Mouse (Mus musculus) adrenal gland, adult 18-20 months (tissue): ENCODE results near the gene Vps18. TPM values are rescaled to one million over a fixed set of nuclear protein-coding genes. Genes with fewer than 3 reads are reported as not detected.

ENCODE experiments used
- DNase-seq, 2 experiments: peaks; one replicate each; pipeline ENCODE4 v3.0.0; 2021 to 2022; ENCODE audit warnings: low spot score in 2 of 2
- total RNA-seq, 2 experiments: library from RNA; stranded (reverse); gene quantifications; 1 replicate in 1 of 2; 2 replicates in 1 of 2; pipeline ENCODE4 v1.2.3; 2021

Gene Vps18
- total RNA-seq, 2 experiments from 2014 or later, result 24.0 TPM

GRCm38 (mm10) chr2:119287372-119287771 lies 1.2 kb upstream of the Vps18 start:
- no peak for DNase-seq

- no peak for DNase-seq
Measured at GRCm38 (mm10) chr2:119289014-119289416, 475 bp downstream of the Vps18 start.

- DNase-seq, result no peak
Measured at GRCm38 (mm10) chr2:119292281-119292680, 3.7 kb downstream of the Vps18 start.

GRCm38 (mm10) chr2:119292852-119293251 lies 4.3 kb downstream of the Vps18 start:
- DNase-seq, result no peak

GRCm38 (mm10) chr2:119293311-119293710 lies 4.8 kb downstream of the Vps18 start:
- no peak for DNase-seq

GRCm38 (mm10) chr2:119293776-119294390 lies 5.3 kb downstream of the Vps18 start:
- DNase-seq, result no peak

- DNase-seq, result no peak
Measured at GRCm38 (mm10) chr2:119294411-119294810, 5.9 kb downstream of the Vps18 start.

- DNase-seq, result no peak
Measured at GRCm38 (mm10) chr2:119296756-119297155, 8.2 kb downstream of the Vps18 start.

- DNase-seq, result no peak
Measured at GRCm38 (mm10) chr2:119297506-119297905, 9.0 kb downstream of the Vps18 start.

GRCm38 (mm10) chr2:119298330-119298729 lies 9.8 kb downstream of the Vps18 start:
- DNase-seq, result peak; percentile 58 to 64

GRCm38 (mm10) chr2:119298839-119299238 lies 10.3 kb downstream of the Vps18 start:
- DNase-seq, result no peak

GRCm38 (mm10) chr2:119299981-119300818 lies 11.7 kb downstream of the Vps18 start:
- DNase-seq, result peak; percentile 63 to 75

GRCm38 (mm10) chr2:119300819-119301493 lies 12.4 kb downstream of the Vps18 start:
- no peak for DNase-seq

- no peak for DNase-seq
Measured at GRCm38 (mm10) chr2:119302876-119303275, 14.3 kb downstream of the Vps18 start.

- no peak for DNase-seq
Measured at GRCm38 (mm10) chr2:119304391-119304790, 15.9 kb downstream of the Vps18 start.

GRCm38 (mm10) chr2:119304798-119305208 lies 16.3 kb downstream of the Vps18 start:
- no peak for DNase-seq

GRCm38 (mm10) chr2:119311544-119311943 lies 23.0 kb downstream of the Vps18 start:
- no peak for DNase-seq

- DNase-seq, result no peak
Measured at GRCm38 (mm10) chr2:119312380-119312958, 23.9 kb downstream of the Vps18 start.

GRCm38 (mm10) chr2:119313780-119314479 lies 25.4 kb downstream of the Vps18 start:
- DNase-seq, result no peak

- DNase-seq, result no peak
Measured at GRCm38 (mm10) chr2:119314742-119315310, 26.3 kb downstream of the Vps18 start.
